Mouse (Mus musculus) stomach, postnatal 0 days (tissue): Measurements from ENCODE around the gene Cfap57.

Experiments used
- CTCF ChIP-seq: IDR thresholded peaks from 2 replicates; pipeline ENCODE4 v1.5.1; 2016; ENCODE audit warnings: antibody characterized with exemption, low read depth, mild to moderate bottlenecking, moderate library complexity
- EP300 ChIP-seq: optimal IDR thresholded peaks from 2 replicates; pipeline ENCODE3; 2016; ENCODE audit warnings: antibody characterized with exemption

DNA sequence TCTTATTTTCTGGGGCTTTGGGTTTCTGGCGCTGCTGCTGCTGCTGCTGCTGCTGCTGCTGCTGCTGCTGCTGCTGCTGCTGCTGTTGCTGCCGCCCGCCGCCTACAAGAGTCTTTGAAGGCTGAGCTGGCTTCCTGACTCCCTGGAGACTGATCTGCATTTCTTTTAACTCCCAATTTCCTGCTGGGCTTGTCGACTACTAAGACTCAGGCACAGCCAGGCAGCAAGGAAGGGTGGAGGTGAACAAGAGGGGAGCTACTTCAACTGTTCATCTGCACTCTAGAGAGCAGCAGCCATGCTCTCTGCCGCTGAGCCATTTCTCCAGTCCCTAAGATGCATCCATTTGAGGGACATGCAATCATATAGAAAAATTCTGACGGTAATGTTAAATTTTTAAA, 30.8 kb downstream of the Cfap57 start:
- TF ChIP-seq EP300: no peak
- no peak for TF ChIP-seq CTCF
